Mouse (Mus musculus) spleen, postnatal 10 days (tissue): ENCODE data around the gene Adgre5.

Experiments
- DNase-seq, 2 experiments: peaks; one replicate each; pipeline ENCODE4 v3.0.0; 2021 to 2022; ENCODE audit warnings: low spot score in 2 of 2

Gene Adgre5

DNA sequence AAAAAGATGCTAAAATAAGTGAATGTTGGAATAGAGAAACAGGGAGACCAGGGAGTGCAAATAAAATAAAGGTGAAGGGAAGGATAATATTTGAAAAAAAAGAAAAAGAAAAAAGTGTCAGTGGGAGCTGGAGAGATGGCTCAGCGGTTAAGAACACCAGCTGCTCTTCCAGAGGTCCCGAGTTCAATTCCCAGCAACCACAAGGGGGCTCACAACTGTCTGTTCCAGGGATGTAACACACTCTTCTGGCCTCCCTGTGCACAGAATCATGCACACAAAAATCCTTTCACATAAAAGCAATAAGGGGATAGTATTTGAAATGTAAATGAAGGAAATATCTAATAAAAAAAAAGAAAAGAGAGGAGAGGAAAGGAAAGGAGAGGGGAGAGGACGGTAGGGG lies 13.0 kb upstream of the Adgre5 start:
- DNase-seq: no peak

DNA sequence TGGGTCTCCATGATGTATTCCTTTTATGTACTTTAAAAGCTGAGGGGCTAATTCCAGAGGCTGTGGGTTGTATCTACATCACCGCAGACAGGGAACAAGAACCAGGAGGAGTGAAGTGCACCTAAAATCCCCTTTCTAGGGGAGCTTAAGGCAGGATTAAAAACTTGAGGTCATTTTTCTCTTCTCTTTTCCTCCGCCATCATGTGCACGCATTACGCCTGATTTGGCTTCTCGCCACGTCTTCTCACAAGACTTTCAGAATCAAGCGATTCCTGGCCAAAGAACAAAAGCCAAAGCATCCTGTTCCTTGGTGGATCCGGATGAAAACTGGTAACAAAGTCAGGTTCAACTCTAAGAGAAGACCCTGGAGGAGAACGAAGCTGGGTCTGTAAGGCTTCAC lies 8.1 kb upstream of the Adgre5 start:
- no peak for DNase-seq

DNA sequence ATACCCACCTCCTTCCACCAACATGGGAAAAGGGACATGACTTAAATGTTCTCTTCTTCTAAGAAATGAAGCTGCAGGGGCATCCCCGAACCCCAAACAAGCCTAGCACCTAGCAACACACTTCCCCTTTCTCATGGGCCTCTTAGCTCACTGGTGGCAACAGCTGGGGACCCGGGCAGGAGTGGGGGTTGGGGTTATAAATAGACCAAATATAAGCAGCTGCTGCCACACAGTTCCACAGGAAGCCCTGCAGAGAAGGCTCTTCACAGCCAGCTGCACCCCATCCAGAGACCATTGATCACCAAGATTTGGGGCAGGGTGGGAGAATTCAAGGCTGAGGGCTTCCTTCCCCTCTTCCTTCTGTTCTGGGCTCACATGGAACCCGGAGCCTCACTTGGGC lies 7.6 kb upstream of the Adgre5 start:
- peak in 1 of 2 experiments; percentile 80 for DNase-seq

DNA sequence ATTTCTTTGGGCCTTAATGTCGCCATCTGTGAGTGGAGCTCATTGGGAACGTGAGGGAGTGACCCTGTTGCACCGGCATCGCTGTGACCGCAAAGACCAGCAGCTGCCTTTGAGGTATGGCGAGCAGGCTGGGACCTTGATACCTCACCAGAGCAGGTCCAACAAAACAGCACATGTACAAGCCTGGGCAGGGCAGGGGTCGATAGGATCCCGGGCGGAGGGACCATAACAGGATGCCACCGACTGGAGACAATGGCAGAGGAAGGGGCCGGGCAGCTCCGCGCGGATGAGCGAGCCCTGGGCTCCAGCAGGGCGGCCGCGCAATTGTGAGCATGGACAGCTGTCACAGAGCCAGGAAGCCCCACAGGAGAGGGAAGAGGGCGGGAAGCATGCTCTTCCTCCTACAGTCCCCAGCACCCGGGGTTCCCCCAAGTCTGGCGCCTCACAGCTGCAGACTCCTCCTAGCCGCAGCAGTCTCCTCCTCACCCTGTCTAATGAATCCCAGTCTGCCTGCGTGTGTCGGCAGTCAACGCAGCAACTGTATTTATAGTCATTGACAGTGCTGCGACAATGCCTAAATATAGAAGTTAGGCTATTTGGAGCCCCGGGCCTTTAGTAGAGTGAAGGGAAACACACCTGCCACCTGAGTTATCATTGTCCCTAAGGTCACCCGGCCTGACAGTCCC lies 6.7 kb upstream of the Adgre5 start:
- DNase-seq: peak; percentile 38 to 65

DNA sequence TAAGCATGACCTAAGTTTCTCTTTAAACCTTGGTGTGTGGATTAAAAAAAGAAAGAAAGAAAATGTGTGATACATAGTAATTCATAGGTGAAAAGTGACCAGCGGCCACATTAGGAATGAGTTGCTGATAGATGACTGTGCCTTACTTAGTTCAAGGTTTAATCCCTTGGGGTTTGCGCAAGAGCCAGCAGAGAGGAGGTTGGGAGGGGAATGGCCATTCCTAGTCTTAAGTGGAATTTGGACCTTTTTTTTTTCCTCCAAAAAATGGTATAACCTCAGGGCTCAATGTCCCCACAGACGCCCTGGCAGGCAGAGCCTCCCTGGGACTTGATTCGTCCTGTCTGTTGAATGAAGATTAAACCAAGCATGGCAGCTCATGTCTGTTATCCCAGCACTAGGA lies 2.9 kb upstream of the Adgre5 start:
- no peak for DNase-seq

DNA sequence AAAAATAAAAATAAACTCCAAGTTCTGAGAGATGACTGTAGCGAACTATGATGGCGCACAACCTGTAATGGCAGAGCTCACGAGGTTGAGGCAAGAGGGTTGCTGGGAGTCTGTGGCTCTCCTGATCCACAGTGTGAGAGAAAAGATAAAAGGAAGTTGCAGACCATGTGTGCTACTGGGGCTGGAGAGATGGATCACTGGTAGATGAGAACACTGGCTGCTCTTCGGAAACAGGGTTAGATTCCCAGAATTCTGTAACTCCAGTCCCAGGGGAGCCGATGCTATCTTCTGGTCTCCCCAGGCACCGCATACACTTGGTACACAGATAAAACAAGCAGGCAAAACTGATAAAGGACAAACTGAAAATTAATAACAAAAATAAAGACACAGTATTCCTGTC lies 1.8 kb upstream of the Adgre5 start:
- no peak for DNase-seq

DNA sequence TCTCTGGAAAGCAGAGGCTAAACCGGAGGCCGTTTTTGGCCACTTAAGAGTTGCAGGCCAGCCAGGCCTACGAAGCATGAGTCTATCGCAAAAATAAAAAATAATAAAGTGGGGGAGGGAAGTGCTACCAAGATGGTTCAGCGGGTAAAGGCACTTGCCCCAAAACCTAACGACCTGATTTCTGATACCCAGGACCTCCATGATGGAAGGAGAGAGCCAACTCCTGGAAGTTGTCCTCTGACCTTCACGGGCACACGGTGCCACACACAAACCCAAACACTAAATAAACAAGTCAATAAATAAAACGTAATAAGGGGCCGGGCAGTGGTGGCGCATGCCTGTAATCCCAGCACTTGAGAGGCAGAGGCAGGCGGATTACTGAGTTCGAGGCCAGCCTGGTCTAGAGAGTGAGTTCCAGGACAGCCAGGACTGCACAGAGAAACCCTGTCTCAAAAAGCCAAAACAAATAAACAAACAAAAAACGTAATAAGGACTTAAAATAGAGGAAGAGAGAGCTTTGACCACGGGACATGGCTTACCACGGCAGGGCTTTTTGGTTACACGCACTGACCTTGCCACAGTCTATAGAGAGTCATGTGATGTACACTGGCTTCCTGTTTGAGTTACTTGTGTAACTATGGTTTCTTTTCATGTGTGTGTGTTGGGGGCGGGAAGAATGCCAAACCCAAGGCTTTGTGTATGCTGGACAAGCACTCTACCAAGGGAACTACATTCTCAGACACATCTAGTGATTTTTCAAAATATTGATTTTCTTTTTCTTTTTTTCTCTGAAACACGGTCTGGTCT lies 926 bp upstream of the Adgre5 start:
- DNase-seq: peak in 1 of 2 experiments; percentile 51

DNA sequence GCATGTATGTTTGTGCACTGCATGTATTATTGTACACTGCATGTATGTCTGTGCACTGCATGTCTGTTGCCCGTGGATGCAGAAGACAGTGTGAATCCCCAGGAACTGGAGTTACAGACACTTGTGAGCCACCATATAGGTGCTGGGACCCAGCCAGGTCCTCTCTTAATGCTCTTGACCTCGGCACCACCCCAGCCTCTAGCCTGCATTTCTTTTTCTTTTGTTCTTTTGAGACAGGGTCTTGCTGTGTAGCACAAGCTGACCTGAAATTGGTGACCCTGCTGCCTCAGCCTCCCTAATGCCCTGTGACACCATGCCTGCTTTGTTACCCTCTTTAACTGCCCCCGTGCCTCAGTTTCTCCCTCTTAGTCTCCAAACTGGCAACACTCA lies 545 bp downstream of the Adgre5 start:
- DNase-seq: no peak

DNA sequence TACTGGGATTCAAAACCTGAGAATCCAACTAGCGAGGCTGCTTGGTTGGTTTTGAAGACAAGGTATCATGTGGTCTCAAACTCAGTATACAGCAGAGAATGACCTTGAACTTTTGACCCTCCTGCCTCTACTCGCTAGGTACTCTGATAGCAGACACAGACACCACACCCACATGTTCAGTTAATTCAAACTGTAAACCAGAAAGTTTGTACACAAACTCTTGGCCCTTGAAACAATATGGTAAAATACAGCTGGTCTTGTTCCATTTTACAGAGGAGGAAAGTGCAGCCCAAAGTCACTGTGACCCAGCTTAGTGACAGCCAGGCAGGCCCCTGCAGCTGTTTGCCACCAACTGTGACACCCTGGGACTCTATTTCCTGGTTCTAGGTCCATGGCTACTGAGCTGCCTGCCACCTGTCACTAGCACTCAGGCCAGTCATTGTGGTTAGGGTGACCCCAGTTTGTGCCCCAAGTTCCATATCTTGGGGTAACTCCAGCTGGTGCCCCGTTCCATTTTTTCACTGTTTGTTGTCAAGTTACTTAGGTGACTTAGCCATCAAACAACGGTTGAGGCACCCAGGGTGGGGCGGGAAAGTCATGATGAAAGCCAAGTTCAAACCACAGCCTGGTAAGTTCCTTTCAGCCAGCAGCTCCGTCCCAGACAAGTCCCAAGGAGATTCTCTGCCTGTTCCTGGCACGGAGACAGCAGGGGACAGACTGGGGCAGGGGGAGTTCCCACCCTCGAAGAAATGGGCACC lies 1.2 kb downstream of the Adgre5 start:
- DNase-seq: peak; percentile 39 to 59

DNA sequence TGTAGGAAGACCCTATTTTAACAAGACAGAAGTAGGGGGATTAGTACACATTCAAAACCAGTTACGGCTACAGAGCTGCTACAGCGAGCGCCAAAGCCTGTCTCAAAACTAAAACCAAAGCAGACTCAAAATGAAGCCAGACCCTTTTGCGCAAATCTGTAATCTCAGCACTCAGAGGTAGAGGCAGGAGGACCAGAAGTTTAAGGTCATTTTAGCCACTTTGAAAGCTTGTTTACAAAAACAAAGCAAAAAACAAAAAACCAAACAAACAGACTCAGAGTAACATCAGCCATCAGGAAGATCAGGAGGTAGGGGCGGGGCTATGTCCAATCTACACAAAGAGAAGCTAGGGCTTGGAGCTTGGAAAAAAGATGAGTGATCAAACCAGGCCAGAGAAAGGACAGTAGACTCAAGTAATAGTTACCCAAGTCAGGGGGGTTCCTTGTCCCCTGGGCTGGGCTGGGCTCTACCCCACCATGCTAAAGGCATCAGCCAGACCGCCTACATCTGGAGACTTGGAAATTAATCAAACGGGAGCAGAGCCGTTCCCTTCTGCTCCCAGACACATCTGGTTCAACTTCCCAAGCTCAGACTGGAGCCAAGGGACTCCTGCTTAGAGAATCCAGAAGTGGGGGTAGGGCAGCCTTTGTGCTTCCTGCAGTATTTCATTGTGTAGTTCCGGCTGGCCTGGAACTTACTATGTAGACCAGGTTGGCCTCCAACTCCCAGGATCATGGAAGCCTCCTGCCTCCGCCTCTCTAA lies 2.0 kb downstream of the Adgre5 start:
- no peak for DNase-seq

DNA sequence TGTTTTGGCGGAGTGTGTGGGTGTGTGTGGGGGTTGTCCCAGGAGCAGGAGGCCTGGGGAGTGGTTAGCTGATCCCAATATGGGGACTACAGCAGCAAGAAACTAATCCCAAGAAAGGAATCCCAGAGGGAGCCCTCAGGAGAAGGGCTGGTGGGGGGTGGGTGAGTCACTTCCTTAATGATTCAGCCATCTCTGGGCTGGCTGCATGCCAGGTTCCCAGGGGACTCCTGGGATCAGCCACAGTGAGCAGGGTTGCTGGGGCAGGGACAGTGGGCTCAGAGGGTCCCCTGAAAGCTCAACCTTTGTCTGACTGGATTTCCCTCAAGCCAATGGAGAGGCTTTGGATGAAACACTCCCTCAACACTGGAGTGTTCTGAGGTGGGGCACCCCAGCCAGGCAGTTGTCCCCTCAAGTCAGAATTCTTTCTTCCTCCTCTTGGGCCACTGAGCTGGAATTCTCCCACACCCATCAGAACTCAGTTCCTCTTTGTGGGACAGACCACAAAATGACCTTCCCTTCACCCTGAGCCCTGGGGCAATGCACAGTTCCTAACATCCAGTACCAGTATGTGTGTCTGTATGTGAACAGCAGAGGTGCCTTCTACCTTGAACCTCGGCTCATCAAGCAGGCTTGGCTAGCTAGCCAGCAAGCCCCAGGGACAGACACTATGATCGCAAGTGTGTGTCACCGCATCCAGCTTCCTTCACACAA lies 3.1 kb downstream of the Adgre5 start:
- peak in 1 of 2 experiments; percentile 45 for DNase-seq

DNA sequence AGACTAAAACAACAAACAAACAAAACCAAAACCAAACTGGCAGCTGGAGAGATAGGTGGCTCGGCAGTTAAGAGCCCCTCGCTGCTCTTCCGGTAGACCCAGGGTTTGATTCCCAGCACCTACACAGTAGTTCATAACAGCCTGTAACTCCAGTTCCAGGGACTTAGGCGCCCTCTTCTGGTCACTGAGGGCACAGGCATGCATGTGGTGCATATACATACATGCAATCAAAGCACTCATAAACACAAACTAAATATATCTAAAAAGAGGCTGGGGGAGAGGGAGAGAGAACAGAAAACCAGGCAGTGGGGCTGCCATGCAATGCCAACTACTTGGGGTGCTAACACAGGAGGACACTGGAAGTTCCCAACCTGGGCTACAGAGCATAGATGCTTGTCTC lies 3.8 kb downstream of the Adgre5 start:
- DNase-seq: no peak

DNA sequence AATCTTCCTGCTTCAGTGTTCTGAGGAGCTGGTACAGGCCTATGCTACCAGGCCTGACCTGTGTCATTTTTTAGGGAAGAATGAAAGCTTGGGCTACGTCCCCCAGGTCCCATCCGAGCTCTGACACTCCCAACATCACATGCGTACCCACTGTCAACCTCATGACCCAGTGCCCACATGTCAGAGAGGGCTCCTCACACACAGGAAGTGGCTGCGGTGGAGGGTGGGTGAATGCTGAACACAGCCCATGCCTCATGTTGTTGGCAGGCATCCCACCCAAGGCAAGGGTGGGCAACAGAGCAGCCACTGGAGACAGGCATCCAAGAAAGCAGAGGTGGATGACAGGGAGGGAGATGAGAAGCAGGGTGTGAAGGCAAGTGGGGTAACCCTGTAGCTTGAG lies 4.4 kb downstream of the Adgre5 start:
- peak in 1 of 2 experiments; percentile 57 for DNase-seq

DNA sequence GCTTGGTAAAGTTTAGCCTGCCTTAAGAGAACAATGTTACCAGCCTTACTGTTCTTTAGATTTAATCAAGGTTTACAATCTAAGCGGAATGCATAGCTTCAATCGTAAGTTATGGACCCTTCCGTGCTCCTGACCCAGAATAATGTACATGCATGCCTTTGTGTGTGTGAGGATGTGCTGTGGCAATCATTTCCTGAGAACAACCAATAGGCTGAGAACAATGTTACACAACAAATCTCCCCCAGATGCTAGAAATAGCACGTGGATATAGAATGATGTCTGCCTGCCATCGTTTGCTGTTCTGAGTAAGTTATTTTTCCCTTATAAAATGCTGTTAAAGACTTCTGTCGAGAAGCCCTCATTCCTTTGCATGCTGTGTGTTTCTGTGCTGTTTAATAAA lies 8.2 kb downstream of the Adgre5 start:
- no peak for DNase-seq

DNA sequence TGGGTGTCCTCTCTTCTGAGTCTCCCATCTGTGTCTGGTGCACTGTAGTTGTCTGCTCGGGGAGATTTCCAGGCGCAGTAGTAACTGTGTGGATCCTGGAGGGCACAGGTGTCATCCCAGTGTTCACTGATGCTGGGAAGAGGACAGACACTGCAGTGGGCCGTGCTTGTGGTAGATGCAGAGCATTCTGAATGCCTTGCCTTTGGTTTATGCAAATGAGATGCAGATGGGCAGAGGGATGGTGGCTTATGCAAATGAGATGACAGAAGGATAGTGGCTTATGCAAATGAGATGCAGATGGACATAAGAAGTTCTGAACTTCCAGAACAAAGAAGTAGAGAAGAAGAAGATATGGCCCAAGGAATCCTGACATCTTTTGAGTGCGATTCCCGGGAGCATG lies 9.2 kb downstream of the Adgre5 start:
- DNase-seq: no peak

DNA sequence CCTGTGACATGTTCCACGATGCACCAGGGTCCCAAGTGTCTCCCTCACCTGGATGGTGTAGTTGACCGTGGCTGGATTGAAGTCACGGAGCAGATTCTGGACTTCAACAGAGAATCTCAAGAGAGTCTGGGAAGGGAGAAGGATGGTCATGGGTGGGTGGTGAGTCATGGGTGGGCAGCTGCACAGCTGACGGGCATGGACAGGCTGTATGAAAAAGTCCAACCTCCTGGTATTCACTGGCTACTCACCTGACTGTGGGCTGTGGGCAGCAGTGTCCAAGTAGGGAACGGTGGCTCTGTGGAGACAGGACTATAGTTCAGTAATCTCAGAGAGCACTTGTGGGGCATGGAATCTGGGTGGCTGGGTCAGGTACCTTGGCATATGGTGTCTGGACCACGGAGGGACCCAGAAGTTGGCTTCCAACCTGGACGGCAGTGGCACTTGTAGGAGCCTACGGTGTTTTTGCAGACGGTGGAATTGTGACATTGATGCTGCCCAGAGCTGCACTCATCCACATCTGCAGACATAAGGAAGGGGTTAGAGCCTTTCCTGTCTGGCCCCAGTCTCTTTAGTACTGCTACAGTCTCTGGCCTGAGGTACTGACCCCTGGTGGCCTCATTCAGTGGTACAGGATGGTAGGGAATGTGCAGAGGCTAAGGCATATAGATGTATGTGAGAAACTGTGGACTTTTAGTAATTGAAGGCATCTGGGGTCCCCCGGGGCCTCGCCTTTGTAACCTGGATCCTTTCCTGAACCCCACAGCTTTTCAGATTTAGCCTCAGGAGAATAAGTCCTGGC lies 11.9 kb downstream of the Adgre5 start:
- DNase-seq: peak in 1 of 2 experiments; percentile 72

DNA sequence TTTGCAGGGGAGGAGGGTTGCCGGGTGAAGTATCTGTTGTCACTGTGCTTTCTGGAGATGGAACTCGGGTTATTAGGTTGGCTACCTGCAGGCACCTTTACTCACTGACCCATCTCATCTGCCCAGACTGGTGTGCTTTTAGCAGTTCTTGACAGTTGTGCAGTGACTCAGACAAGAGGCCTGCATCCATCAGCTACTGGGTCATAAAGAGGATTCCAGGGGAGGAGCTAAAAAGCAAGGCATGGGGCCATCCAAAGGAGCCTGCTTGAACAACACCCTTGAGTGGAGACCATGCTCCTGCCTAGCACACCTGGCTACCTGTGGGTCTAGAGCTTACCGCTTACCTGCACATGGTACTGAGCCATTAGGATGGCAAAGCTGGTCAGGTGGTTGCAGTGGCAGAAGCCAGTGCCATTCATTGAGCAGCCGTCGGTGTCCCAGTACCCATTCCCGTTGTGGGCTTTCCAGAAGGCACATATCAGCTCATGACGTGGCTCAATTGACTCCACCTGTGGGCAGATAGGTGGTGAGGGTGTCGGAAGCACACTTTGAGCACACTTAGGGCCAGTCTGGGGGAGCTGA lies 15.5 kb downstream of the Adgre5 start:
- no peak for DNase-seq

DNA sequence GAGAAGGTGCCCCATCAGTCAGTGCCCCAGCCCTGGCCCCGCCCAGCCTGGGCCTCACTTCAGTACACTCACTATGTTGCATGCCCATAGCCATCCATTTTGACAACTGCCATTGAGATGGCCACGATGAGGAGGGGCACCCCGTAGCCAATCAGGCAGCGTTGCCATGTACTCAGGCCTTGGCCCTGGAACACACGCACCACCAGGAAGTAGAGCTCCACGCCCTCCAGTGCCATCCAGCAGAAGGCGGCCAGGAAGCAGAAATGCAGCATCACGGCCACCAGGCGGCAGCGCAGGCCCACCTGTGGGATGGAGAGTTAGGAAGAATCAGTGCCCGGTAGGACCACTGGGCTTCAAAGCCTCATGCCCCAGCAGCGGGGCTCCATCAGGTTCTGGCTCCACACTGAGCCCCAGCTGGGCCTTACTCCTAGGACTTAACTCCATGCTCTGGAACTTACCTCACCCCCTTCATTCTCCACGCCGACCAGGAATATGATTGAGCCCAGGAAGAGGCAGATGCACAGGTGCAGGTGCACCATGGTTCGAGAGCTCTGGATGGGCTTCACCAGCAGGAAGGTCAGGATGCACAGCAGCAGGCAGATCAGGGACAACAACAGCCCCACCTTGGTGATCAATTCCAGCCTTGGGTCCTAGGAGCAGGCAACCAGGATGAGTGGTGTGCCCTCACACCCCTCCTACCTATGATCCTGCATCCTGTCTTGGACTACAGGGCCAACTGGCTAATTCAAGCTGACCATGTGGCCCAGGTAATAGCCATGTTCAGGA lies 16.2 kb downstream of the Adgre5 start:
- DNase-seq: peak; percentile 57 to 84

DNA sequence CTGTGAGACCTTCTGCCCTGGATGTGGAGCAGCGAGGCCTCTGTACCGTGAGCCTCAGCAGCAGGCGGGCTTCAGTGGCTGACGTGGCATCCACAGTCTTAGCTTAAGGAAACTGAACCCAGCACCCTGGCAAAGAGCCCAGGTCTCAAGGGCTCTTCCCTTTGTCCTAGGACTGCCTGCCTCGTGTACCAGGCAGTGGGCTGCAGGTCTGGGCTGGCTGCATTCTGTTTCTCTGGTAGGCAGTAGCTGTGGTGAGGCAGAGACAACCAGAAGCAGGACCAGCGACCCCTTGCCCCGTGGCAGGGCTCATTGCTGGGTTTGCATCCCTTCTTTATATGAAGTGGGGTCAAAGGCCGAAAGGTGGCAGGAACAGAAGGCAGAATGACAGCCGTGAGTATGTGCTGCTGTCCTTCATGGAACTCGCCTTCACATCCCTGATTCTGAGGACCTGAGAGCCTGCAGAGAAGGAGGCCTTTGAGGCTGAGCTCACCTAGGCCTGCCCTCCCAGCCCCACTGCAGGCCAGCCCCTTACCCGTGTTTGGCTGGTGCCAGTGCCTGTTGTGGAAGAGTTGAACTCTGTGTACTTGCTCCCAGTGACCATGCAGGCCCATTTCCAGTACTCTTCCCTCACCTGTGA lies 17.6 kb downstream of the Adgre5 start:
- no peak for DNase-seq
